Mouse (Mus musculus) heart, adult 2 months (tissue): ENCODE data around the gene Rack1. TPM values are rescaled to one million over a fixed set of nuclear protein-coding genes. Genes with fewer than 3 reads are reported as not detected.
A peak's percentile ranks its signal among the peaks of the same experiment; 100 is the strongest.
"Not testable (repeated sequence)": the region's sequence is repeated elsewhere in the genome, so short reads cannot be mapped to it uniquely, and the experiment has no call there.

Source experiments
- DNase-seq, 2 experiments: peaks; one replicate each; pipeline ENCODE4 v3.0.0; 2021
- H3K27ac ChIP-seq: fragments of 200-600 bp; 2 replicates; pipeline ENCODE4 v1.8.1; 2022
- H3K27me3 ChIP-seq: fragments of 200-500 bp; 2 replicates; pipeline ENCODE4 v1.6.1; 2012; ENCODE audit warnings: mild to moderate bottlenecking, low read length, inconsistent platforms, mixed read lengths; ENCODE audit not compliant: control insufficient read depth, insufficient read depth
- H3K36me3 ChIP-seq: fragments of 200-500 bp; 2 replicates; pipeline ENCODE4 v1.6.1; 2012; ENCODE audit warnings: low read length, inconsistent platforms; ENCODE audit not compliant: control insufficient read depth, insufficient read depth
- H3K4me1 ChIP-seq: fragments of 200-500 bp; 2 replicates; pipeline ENCODE4 v1.6.1; 2011; ENCODE audit warnings: low read length; ENCODE audit not compliant: control insufficient read depth, insufficient read depth
- H3K4me3 ChIP-seq: fragments of 200-600 bp; 2 replicates; pipeline ENCODE4 v1.8.1; 2022
- H3K79me2 ChIP-seq: fragments of 200-500 bp; replicated peaks from 2 replicates; pipeline ENCODE4 v1.6.1; 2012; ENCODE audit warnings: mild to moderate bottlenecking, inconsistent platforms, low read length, moderate library complexity, mixed read lengths; ENCODE audit not compliant: control insufficient read depth, insufficient read depth
- H3K9ac ChIP-seq: fragments of 200-500 bp; 2 replicates; pipeline ENCODE4 v1.6.1; 2012; ENCODE audit warnings: low read depth, mild to moderate bottlenecking, control low read depth, inconsistent platforms, low read length, mixed read lengths
- CTCF ChIP-seq: fragments of 200-600 bp; IDR thresholded peaks from 2 replicates; pipeline ENCODE4 v1.8.1; 2022; ENCODE audit warnings: antibody characterized with exemption, mild to moderate bottlenecking, moderate library complexity
- EP300 ChIP-seq: fragments of 200-500 bp; IDR thresholded peaks from 2 replicates; pipeline ENCODE4 v1.6.1; 2011; ENCODE audit warnings: low read depth, low read length, control low read depth; ENCODE audit not compliant: insufficient read depth
- POLR2A ChIP-seq: fragments of 200-500 bp; IDR thresholded peaks from 2 replicates; pipeline ENCODE4 v1.6.1; 2011; ENCODE audit warnings: mild to moderate bottlenecking, low read depth, low read length, control low read depth; ENCODE audit not compliant: insufficient read depth
- WGBS: fragments of 180-500 bp; shearing (Covaris S2); methylation state at CpG from one replicate; pipeline ENCODE4 v1.1.7; 2018; 5-methylcytosine and 5-hydroxymethylcytosine counted together
- intact Hi-C: fragments of 180-260 bp; cut with DNase I; formaldehyde crosslinking; loops from one replicate; pipeline ENCODE4 v1.15.1; 2025
- polyA plus RNA-seq: library from polyadenylated mRNA; depleted of rRNA; stranded (reverse); fragments of >200 nt; gene quantifications from 2 replicates; pipeline ENCODE4 v1.2.3, GENCODE M21; 2012
- total RNA-seq, 2 experiments: library from RNA; stranded (reverse); gene quantifications; 2 replicates each; pipeline ENCODE4 v1.2.3; 2021

Rack1 gene
- total and polyA plus RNA-seq, 3 experiments: 337 to 867 (median 437) TPM

- TF ChIP-seq POLR2A (no peak), EP300 (no peak), CTCF (no peak)
- no peak for DNase-seq
- Histone ChIP-seq H3K36me3 (no peaks in the 10 kb centered on the region), H3K4me1 (no peaks in the 10 kb centered on the region), H3K27ac (no peak overlapping the region), H3K27me3 (no peaks in the 10 kb centered on the region), H3K9ac (no peak overlapping the region), H3K4me3 (no peak overlapping the region), H3K79me2 (no peaks in the 10 kb centered on the region)
- 40% methylated on average over 8 of the region's 8 CpGs for WGBS
- intact Hi-C loops: loop anchor here (1.0 to 2.0 kb wide), 2 partner anchors 68 to 316 kb away; no protein-coding TSS in a partner anchor
Observed at GRCm38 (mm10) chr11:48790946-48791345, 9.2 kb upstream of the Rack1 start.

DNA sequence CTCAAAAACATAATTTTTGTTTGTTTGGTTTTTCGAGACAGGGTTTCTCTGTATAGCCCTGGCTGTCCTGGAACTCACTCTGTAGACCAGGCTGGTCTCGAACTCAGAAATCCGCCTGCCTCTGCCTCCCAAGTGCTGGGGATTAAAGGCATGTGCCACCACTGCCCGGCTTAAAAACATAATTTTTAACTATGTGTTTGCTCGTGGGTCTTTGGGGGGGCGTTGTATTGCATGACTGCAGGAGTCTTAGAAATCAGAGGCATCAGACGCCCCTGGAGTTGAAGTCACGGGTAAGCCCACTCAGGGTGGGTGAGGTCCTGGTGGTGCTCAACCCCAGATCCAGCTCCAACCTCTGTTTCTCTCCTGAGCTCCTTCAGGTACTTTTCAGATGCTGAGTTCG is 8.2 kb upstream of the Rack1 start:
- not testable (repeated sequence) for H3K79me2 ChIP-seq, H3K36me3 ChIP-seq, H3K27ac ChIP-seq, H3K9ac ChIP-seq, H3K4me1 ChIP-seq, DNase-seq, H3K4me3 ChIP-seq, H3K27me3 ChIP-seq
- 88% methylated on average over 9 of the region's 9 CpGs for WGBS
- intact Hi-C loops: loop anchor here (2.0 kb wide), 1 partner anchor 315 kb away; no protein-coding TSS in a partner anchor

DNA sequence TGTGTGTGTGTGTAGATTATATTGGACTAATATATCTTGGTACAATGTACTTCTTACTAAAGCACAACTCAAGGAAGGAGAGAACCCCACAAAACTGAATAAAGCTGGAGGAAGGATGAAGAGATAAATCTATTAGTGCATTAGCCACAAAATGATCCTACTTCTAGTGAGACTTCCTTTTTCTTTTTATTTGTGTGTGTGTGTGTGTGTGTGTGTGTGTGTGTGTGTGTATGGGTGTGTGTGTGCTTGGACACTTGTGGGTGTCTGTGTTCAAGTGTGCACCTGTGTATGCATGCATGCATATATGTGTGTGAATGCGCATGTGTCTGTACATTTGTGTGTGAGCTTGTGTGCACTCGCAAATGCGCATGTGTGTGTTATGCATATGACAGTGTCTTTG is 6.9 kb upstream of the Rack1 start:
- 97% methylated on average over 3 of the region's 3 CpGs for WGBS
- TF ChIP-seq EP300 (no peak), POLR2A (no peak), CTCF (no peak)
- Histone ChIP-seq H3K27me3 (no peaks in the 10 kb centered on the region), H3K9ac (no peak overlapping the region), H3K79me2 (no peaks in the 10 kb centered on the region), H3K36me3 (no peaks in the 10 kb centered on the region), H3K27ac (no peak overlapping the region), H3K4me1 (no peaks in the 10 kb centered on the region; the same call in 1 of the 2 replicates), H3K4me3 (no peak overlapping the region)
- no peak for DNase-seq
- intact Hi-C loops: no loop called here

GRCm38 (mm10) chr11:48795221-48795620 is 4.9 kb upstream of the Rack1 start:
- Histone ChIP-seq H3K4me1 (peaks cover 2% of the 10 kb centered on the region), H3K79me2 (no peaks in the 10 kb centered on the region), H3K4me3 (no peak overlapping the region), H3K9ac (no peak overlapping the region), H3K27ac (no peak overlapping the region), H3K36me3 (no peaks in the 10 kb centered on the region), H3K27me3 (no peaks in the 10 kb centered on the region)
- DNase-seq: no peak
- 94% methylated on average over 7 of the region's 7 CpGs for WGBS
- intact Hi-C loops: loop anchor here (5.0 kb wide), 1 partner anchor 407 kb away; the partner anchor contains the start of gene Zfp62
- TF ChIP-seq CTCF: peak; percentile 61
- TF ChIP-seq EP300: no peak

DNA sequence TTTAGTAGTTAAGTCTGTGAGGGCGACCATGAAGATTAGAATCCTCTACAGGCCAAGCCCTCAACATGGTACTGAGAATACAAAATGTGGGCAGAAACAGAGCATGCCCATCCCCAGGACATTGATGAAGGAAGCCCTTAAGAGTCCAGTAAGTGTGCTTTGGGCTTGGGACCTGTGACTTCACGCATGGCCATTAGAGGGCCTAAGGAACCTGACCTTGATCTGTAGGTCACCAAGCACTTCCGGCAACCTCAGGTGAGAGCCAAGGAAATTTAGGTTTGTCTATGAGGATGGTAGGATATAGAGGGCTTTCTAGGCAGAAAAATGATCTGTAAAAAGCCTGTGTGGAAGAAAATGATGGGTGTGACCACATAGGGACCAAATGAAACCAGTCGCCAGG is 3.8 kb upstream of the Rack1 start:
- intact Hi-C loops: loop anchor here (5.0 kb wide), 1 partner anchor 406 kb away; the partner anchor contains the start of gene Zfp62
- WGBS: 79% methylated on average over 4 of the region's 4 CpGs
- peaks cover 4% of the 10 kb centered on the region for H3K4me1 ChIP-seq

DNA sequence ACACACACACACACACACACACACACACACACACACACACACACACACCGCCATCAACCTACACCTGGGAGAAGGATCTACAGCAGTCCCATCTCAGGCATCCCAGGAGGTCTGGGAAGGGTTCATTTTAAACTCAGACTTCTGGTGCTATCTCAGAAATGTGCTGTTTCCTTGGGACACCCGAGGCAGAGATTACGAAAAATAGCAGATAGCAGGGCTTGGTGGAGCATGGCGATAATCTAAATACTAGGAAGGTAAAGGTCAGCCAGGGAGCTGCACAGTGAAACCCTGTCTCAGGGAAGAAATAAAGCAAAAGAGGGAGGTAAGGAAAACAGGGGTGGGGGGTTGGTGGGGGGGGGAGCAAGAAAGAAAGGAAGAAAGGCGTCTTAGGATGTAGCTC is 2.8 kb upstream of the Rack1 start:
- intact Hi-C loops: loop anchor here (5.0 kb wide), 1 partner anchor 405 kb away; the partner anchor contains the start of gene Zfp62
- no peak for DNase-seq
- Histone ChIP-seq H3K27me3 (no peaks in the 10 kb centered on the region), H3K4me3 (no peak overlapping the region), H3K9ac (no peak overlapping the region), H3K36me3 (peaks cover 6% of the 10 kb centered on the region; the same call in 1 of the 2 replicates), H3K79me2 (no peaks in the 10 kb centered on the region; the same call in 1 of the 2 replicates), H3K27ac (no peak overlapping the region), H3K4me1 (peaks cover 8% of the 10 kb centered on the region)
- WGBS: 56% methylated on average over 5 of the region's 5 CpGs
- TF ChIP-seq POLR2A: no peak
- TF ChIP-seq CTCF: no peak
- TF ChIP-seq EP300: no peak

More for the DNA sequence above, 3.8 kb upstream of the Rack1 start:
- Histone ChIP-seq H3K9ac (no peak overlapping the region), H3K27me3 (no peaks in the 10 kb centered on the region), H3K27ac (no peak overlapping the region), H3K4me3 (no peak overlapping the region), H3K79me2 (no peaks in the 10 kb centered on the region; the same call in 1 of the 2 replicates), H3K36me3 (peaks cover 3% of the 10 kb centered on the region; the same call in 1 of the 2 replicates)
- no peak for DNase-seq
- no peak for TF ChIP-seq EP300
- peak; percentile 20 for TF ChIP-seq CTCF
